Mouse (Mus musculus): ENCODE results near the gene Tspear. TPM values are rescaled to one million over a fixed set of nuclear protein-coding genes. Genes with fewer than 3 reads are reported as not detected.

The Tspear gene
- polyA plus RNA-seq, 1 experiment from 2014 or later, result 0.72 TPM

DNA sequence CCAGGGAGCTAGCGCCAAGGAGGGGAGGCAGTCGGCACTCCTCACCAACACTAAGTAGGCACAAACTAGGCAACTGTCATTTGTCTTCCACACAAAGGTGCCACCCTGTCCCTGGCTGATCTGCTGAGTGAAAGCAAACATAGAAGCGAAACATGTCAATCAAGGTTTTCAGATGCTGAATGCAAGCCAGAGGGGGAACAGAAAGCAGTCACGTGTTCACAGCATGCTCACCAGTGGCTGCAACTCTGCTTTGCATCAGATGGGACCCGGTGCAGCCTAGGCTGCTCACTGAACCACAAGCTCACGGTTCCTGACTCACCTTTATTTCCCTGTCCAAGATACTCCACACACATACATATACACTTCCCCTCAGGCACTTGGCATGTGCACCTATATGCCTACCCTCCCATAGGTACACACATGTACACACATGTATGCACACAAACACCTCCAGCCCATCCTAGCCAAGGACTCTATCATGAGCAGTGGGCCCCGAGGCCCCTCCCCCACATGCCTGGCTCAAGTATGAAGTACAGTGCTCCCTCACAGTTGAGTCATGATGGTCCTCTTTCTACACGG lies 204.7 kb downstream of the Tspear start:
- no peak overlapping the region for H3K4me2 ChIP-seq
- no peak for DNase-seq (ENCODE audit: low spot score, missing footprints)
- whole genome bisulfite sequencing, result 85% methylated on average over 8 of the region's 8 CpGs
- no peaks in the 10 kb centered on the region for H3K9me3 ChIP-seq (ENCODE audit: control insufficient read depth, low read length)
- H3K27me3 ChIP-seq (ENCODE audit: control insufficient read depth, insufficient read depth, low read length), result no peaks in the 10 kb centered on the region
- H3K36me3 ChIP-seq (ENCODE audit: control insufficient read depth, insufficient read depth, low read length), result no peaks in the 10 kb centered on the region
- ATAC-seq (ENCODE audit: low FRiP score), result no peak
- no peak overlapping the region for H3K27ac ChIP-seq (ENCODE audit: low read depth, low read length)
- H3K4me3 ChIP-seq (ENCODE audit: low read depth, low read length), result no peak overlapping the region
- H3K4me1 ChIP-seq (ENCODE audit: control insufficient read depth, insufficient read depth, low read length), result peaks cover 2% of the 10 kb centered on the region; the same call in 1 of the 2 replicates
- no peak overlapping the region for H3K9ac ChIP-seq (ENCODE audit: low read length)

DNA sequence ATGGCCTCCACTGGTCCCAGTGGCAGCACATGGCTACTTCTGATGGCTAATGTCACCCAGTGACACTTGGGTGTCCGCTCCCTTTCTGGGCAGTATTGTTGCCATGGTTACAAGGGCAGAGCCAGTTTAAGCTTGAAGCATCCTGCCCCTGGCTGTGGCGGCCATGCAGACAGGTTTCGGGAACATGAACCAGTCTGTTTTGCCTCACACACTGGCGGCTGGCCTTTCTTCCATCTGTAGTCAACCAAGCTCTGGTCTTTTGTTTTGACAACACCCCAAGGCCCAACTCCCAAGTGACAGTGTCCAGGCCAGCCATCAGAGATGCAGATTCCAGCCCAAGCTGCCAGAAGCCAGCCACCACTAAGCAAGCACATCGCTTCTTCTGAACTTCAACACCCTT lies 209.2 kb downstream of the Tspear start:
- WGBS, result 57% methylated on average over 5 of the region's 5 CpGs
- Histone ChIP-seq H3K4me2 (no peak overlapping the region), H3K27me3 (ENCODE audit: control insufficient read depth, insufficient read depth, low read length) (no peaks in the 10 kb centered on the region), H3K4me3 (ENCODE audit: low read depth, low read length) (no peak overlapping the region), H3K9ac (ENCODE audit: low read length) (no peak overlapping the region), H3K4me1 (ENCODE audit: control insufficient read depth, insufficient read depth, low read length) (peaks cover 2% of the 10 kb centered on the region; the same call in 1 of the 2 replicates), H3K36me3 (ENCODE audit: control insufficient read depth, insufficient read depth, low read length) (no peaks in the 10 kb centered on the region), H3K27ac (ENCODE audit: low read depth, low read length) (no peak overlapping the region), H3K9me3 (ENCODE audit: control insufficient read depth, low read length) (no peaks in the 10 kb centered on the region)
- ATAC-seq (ENCODE audit: low FRiP score) (0 out of 2 replicates have a peak, but pooled peaks have one; percentile 22), DNase-seq (ENCODE audit: low spot score, missing footprints) (no peak)

DNA sequence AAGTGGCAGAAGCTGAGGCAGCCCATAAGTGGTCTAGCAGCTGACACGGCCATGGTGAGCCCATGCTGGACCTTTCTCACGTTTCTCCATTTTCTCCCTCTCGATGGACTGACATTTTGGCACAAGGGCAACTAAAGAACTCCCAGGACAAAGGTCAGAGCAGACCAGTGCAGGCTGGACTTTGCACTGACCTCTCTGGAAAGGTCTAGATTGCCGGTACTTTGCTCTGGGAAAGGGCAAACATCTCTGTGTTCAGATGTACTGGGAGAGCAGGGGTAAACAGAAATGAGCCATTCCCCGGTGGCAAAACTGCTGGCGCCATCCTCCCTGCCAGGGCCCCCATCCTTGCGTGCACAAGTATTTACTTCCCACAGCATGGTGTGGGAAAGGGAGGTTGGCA lies 213.8 kb downstream of the Tspear start:
- ATAC-seq (ENCODE audit: low FRiP score), result no peak
- WGBS, result 86% methylated on average over 7 of the region's 7 CpGs

GRCm38 (mm10) chr10:77900903-77901818 lies 214.8 kb downstream of the Tspear start:
- no peaks in the 10 kb centered on the region for H3K36me3 ChIP-seq (ENCODE audit: control insufficient read depth, insufficient read depth, low read length)
- H3K4me1 ChIP-seq (ENCODE audit: control insufficient read depth, insufficient read depth, low read length), result peaks cover 4% of the 10 kb centered on the region; the same call in 1 of the 2 replicates
- no peak overlapping the region for H3K4me3 ChIP-seq (ENCODE audit: low read depth, low read length)
- H3K27ac ChIP-seq (ENCODE audit: low read depth, low read length), result no peak overlapping the region
- H3K4me2 ChIP-seq, result no peak overlapping the region
- no peak overlapping the region for H3K9ac ChIP-seq (ENCODE audit: low read length)
- WGBS, result 83% methylated on average over 27 of the region's 27 CpGs
- H3K9me3 ChIP-seq (ENCODE audit: control insufficient read depth, low read length), result no peaks in the 10 kb centered on the region
- ATAC-seq (ENCODE audit: low FRiP score) (no peak), DNase-seq (ENCODE audit: low spot score, missing footprints) (no peak)
- peaks cover 8% of the 10 kb centered on the region for H3K27me3 ChIP-seq (ENCODE audit: control insufficient read depth, insufficient read depth, low read length)

More for the DNA sequence above, 213.8 kb downstream of the Tspear start:
- H3K27ac ChIP-seq (ENCODE audit: low read depth, low read length), result no peak overlapping the region
- DNase-seq (ENCODE audit: low spot score, missing footprints), result no peak
- peaks cover 8% of the 10 kb centered on the region for H3K27me3 ChIP-seq (ENCODE audit: control insufficient read depth, insufficient read depth, low read length)
- no peaks in the 10 kb centered on the region for H3K9me3 ChIP-seq (ENCODE audit: control insufficient read depth, low read length)
- H3K4me1 ChIP-seq (ENCODE audit: control insufficient read depth, insufficient read depth, low read length), result peaks cover 6% of the 10 kb centered on the region; the same call in 1 of the 2 replicates
- H3K36me3 ChIP-seq (ENCODE audit: control insufficient read depth, insufficient read depth, low read length), result no peaks in the 10 kb centered on the region
- H3K9ac ChIP-seq (ENCODE audit: low read length), result no peak overlapping the region
- H3K4me3 ChIP-seq (ENCODE audit: low read depth, low read length), result no peak overlapping the region
- H3K4me2 ChIP-seq, result no peak overlapping the region

GRCm38 (mm10) chr10:77901871-77902210 lies 215.5 kb downstream of the Tspear start:
- H3K4me1 ChIP-seq (ENCODE audit: control insufficient read depth, insufficient read depth, low read length), result peaks cover 4% of the 10 kb centered on the region; the same call in 1 of the 2 replicates
- peak; percentile 94 for DNase-seq (ENCODE audit: low spot score, missing footprints)
- H3K4me2 ChIP-seq, result peak overlapping the region; percentile 70
- peak; percentile 39 for ATAC-seq (ENCODE audit: low FRiP score)
- peak overlapping the region; percentile 45 for H3K4me3 ChIP-seq (ENCODE audit: low read depth, low read length)
- no peaks in the 10 kb centered on the region for H3K9me3 ChIP-seq (ENCODE audit: control insufficient read depth, low read length)
- H3K36me3 ChIP-seq (ENCODE audit: control insufficient read depth, insufficient read depth, low read length), result no peaks in the 10 kb centered on the region
- WGBS, result 2% methylated on average over 14 of the region's 14 CpGs
- H3K9ac ChIP-seq (ENCODE audit: low read length), result peak overlapping the region; percentile 54
- H3K27ac ChIP-seq (ENCODE audit: low read depth, low read length), result no peak overlapping the region
- H3K27me3 ChIP-seq (ENCODE audit: control insufficient read depth, insufficient read depth, low read length), result peaks cover 8% of the 10 kb centered on the region

DNA sequence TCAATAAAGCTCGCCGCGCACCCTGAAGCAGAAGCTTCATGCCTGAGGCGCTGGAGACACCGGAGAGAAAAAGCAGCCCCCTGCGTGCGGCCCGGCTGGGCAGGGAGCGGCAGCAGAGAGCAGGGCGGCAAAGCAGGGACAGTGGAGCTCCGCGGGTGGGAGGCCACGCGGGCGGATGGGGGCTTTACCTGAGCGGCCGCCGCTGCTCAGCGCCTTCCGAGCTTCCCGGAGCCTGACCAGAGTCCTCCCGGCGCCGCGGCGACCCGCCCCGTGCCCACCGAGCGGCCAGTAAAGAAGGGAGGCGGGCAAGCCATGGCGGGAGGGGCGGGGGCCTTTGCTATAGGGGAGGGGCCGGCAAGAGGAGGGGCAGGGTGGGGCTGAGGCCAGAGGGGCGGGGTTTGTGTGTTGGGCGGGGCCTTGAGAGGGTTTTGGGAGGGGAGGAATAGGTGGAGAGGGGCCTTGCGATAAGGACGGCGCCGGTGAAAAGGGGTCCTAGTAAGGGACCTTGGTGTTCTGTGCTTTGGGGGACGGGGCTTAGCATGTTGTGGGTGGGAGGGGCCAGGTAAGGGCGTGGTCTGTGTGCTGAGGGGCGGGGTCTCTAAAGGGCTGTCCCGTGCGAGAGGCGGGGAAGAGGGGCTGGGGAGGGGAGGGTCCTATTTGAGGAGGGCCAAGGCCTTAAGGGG lies 216.0 kb downstream of the Tspear start, which contains the start of gene Lrrc3:
Gene Lrrc3 (minus strand): TSS at position 326 of the 683 bp plus-strand sequence.
- Histone ChIP-seq H3K4me1 (ENCODE audit: control insufficient read depth, insufficient read depth, low read length) (peaks cover 4% of the 10 kb centered on the region; the same call in 1 of the 2 replicates), H3K4me2 (peak within 1 kb of the TSS; percentile 70), H3K4me3 (ENCODE audit: low read depth, low read length) (peak within 1 kb of the TSS; percentile 45), H3K9me3 (ENCODE audit: control insufficient read depth, low read length) (no peaks in the 10 kb centered on the region), H3K27ac (ENCODE audit: low read depth, low read length) (no peak within 1 kb of the TSS), H3K27me3 (ENCODE audit: control insufficient read depth, insufficient read depth, low read length) (peaks cover 8% of the 10 kb centered on the region), H3K36me3 (ENCODE audit: control insufficient read depth, insufficient read depth, low read length) (no peaks in the 10 kb centered on the region), H3K9ac (ENCODE audit: low read length) (peak within 1 kb of the TSS; percentile 54)
- ATAC-seq (ENCODE audit: low FRiP score) (peak; percentile 86), DNase-seq (ENCODE audit: low spot score, missing footprints) (peak; percentile 95)
- WGBS, result under 1% methylated on average over 37 of the region's 46 CpGs

DNA sequence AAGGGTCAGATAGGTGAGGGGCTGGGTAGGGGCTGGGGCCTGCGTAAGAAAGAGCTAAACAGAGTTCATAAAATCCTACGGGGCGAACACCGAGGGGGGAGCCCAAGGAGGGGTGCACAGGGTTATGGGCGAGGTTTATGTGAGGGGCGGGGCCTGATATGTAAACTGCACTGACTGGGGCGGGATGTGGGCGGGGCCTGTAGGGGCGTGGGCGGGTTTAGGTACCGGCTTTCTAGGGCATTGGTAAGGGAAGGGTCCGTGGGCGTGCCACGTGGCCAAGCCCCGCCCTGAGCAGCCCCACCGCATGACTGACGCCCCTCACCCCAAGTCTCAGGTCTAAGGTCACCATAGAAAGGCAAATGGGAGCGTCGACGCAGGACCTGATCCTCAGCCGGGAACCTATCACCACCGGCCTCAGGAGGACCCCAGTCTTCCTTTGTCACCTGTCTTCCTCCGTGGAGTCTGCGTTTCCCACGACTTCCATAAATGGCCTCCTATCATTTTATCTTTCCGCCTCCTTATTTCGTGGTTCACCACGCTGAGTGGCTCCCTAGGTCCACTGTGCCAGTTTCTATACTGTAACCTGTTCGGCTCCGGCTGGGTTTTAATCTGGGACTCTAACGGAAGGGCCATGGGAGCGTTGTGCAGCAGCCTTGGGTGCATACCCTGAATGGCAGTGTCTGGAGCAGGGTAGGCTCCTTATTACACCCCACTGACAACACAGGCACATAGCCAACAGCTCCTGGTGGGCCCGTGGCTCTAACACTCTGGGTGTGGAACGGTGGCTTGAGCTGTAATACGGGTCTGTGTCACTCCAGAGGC lies 216.7 kb downstream of the Tspear start:
- H3K36me3 ChIP-seq (ENCODE audit: control insufficient read depth, insufficient read depth, low read length), result no peaks in the 10 kb centered on the region
- H3K9ac ChIP-seq (ENCODE audit: low read length), result peak overlapping the region; percentile 30
- peaks cover 4% of the 10 kb centered on the region; the same call in 1 of the 2 replicates for H3K4me1 ChIP-seq (ENCODE audit: control insufficient read depth, insufficient read depth, low read length)
- peak overlapping the region; percentile 45 for H3K4me3 ChIP-seq (ENCODE audit: low read depth, low read length)
- H3K27me3 ChIP-seq (ENCODE audit: control insufficient read depth, insufficient read depth, low read length), result peaks cover 8% of the 10 kb centered on the region
- peak; percentile 85 for ATAC-seq (ENCODE audit: low FRiP score)
- 6% methylated on average over 35 of the region's 35 CpGs for WGBS
- H3K27ac ChIP-seq (ENCODE audit: low read depth, low read length), result no peak overlapping the region
- peak overlapping the region; percentile 70 for H3K4me2 ChIP-seq
- DNase-seq (ENCODE audit: low spot score, missing footprints), result peak; percentile 97
- no peaks in the 10 kb centered on the region for H3K9me3 ChIP-seq (ENCODE audit: control insufficient read depth, low read length)

- Histone ChIP-seq H3K9ac (ENCODE audit: low read length) (no peak overlapping the region), H3K4me1 (ENCODE audit: control insufficient read depth, insufficient read depth, low read length) (no peaks in the 10 kb centered on the region), H3K9me3 (ENCODE audit: control insufficient read depth, low read length) (no peaks in the 10 kb centered on the region), H3K27me3 (ENCODE audit: control insufficient read depth, insufficient read depth, low read length) (no peaks in the 10 kb centered on the region), H3K4me3 (ENCODE audit: low read depth, low read length) (no peak overlapping the region), H3K36me3 (ENCODE audit: control insufficient read depth, insufficient read depth, low read length) (no peaks in the 10 kb centered on the region), H3K4me2 (no peak overlapping the region), H3K27ac (ENCODE audit: low read depth, low read length) (no peak overlapping the region)
- DNase-seq (ENCODE audit: low spot score, missing footprints) (no peak), ATAC-seq (ENCODE audit: low FRiP score) (no peak)
- 84% methylated on average over 7 of the region's 7 CpGs for WGBS
Measured at GRCm38 (mm10) chr10:77912605-77913004, 226.2 kb downstream of the Tspear start.
